Mouse (Mus musculus) erythroblast, embryonic 14.5 days (primary cell): Measurements from ENCODE around the gene Rgs3. TPM values are rescaled to one million over a fixed set of nuclear protein-coding genes. Genes with fewer than 3 reads are reported as not detected.

Experiments
- H3K27me3 ChIP-seq: 2 replicates; pipeline ENCODE4 v1.6.1; 2012; ENCODE audit warnings: inconsistent platforms; ENCODE audit not compliant: control insufficient read depth
- H3K36me3 ChIP-seq: 2 replicates; pipeline ENCODE4 v1.6.1; 2012; ENCODE audit warnings: mild to moderate bottlenecking, inconsistent platforms; ENCODE audit not compliant: control insufficient read depth
- H3K4me1 ChIP-seq: 2 replicates; pipeline ENCODE4 v1.6.1; 2012; ENCODE audit warnings: inconsistent platforms; ENCODE audit not compliant: control insufficient read depth
- H3K4me3 ChIP-seq: replicated peaks from 2 replicates; pipeline ENCODE3; 2012; ENCODE audit warnings: moderate library complexity, mild to moderate bottlenecking, inconsistent platforms
- H3K9me3 ChIP-seq: 2 replicates; pipeline ENCODE4 v1.6.1; 2012; ENCODE audit warnings: low read length, inconsistent platforms, mixed read lengths; ENCODE audit not compliant: control insufficient read depth
- GATA1 ChIP-seq: IDR thresholded peaks from 2 replicates; pipeline ENCODE4 v1.6.1; 2012; ENCODE audit warnings: low read length, inconsistent platforms, mixed read lengths
- TAL1 ChIP-seq: IDR thresholded peaks from 3 replicates; pipeline ENCODE4 v1.6.1; 2012; ENCODE audit warnings: low read length, inconsistent platforms, mixed read lengths
- polyA plus RNA-seq: library from polyadenylated mRNA; stranded (reverse); fragments of >175 nt; gene quantifications from 2 replicates; pipeline ENCODE4 v1.2.3, GENCODE M21; 2012

Gene Rgs3
- polyA plus RNA-seq, 1 experiment = 0.13 TPM

DNA sequence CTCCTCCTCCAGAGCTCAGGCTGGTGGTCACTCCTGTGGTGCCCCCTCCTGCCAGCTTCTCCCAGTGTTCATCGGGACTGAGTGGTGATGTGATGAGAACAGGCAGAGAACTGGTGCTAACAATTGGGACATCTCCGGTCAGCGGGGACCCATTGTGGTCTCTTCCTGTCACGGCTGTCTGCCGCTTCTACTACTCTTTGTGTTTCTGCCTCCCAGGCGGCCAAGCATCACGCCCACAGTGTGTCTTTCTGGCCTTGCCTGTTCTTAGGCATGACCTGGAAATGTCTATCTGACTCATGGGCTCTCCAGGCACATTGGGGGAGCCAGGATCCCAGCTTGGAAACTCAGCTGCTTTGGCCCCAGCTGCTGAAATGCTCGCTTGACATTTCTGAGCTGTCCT, 83.8 kb downstream of the Rgs3 start:
- TF ChIP-seq GATA1 (no peak), TAL1 (no peak)
- Histone ChIP-seq H3K9me3 (no peaks in the 10 kb centered on the region), H3K4me1 (no peaks in the 10 kb centered on the region)

GRCm38 (mm10) chr4:62644031-62644793, 84.6 kb downstream of the Rgs3 start:
- Histone ChIP-seq H3K36me3 (no peaks in the 10 kb centered on the region; the same call in 1 of the 2 replicates), H3K9me3 (no peaks in the 10 kb centered on the region), H3K27me3 (no peaks in the 10 kb centered on the region), H3K4me1 (no peaks in the 10 kb centered on the region), H3K4me3 (no peak overlapping the region)
- TF ChIP-seq TAL1 = no peak
- TF ChIP-seq GATA1 = no peak

More for the DNA sequence above, 83.8 kb downstream of the Rgs3 start:
- no peaks in the 10 kb centered on the region; the same call in 1 of the 2 replicates for H3K36me3 ChIP-seq
- H3K4me3 ChIP-seq = no peak overlapping the region
- H3K27me3 ChIP-seq = no peaks in the 10 kb centered on the region

DNA sequence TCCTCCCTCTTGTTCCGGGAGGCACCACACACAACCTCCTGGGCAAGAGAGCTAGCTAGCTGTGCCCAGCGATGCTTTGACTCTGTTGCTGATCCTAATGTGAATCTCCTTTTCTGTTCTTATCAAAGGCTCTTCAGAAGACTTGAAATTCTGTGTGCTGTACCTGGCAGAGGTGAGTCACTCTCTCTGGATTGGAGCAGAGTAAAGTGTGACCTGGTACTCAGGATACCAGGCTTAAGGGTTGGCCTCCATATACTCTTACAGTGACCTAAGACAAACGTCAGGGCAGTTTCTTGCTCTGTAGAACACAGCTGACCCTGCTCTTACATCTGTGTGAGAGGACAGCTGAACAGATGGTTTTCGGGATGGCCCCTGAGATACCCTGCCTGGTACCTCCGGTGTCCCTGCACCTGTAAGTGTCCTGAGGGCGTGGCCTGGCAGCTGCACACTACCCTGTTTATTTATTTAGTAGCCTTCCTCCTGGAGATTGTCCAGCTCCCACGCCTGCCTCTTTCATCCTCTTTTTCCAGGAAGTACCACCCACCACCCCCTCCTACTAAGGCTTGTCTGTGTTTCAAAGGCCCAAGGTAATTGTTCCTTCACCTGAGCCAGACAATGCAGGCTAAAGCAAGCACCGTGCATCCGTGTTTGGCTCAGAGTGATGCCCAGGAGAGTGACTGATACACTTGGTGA, 87.1 kb downstream of the Rgs3 start:
- Histone ChIP-seq H3K9me3 (no peaks in the 10 kb centered on the region), H3K4me1 (no peaks in the 10 kb centered on the region)

DNA sequence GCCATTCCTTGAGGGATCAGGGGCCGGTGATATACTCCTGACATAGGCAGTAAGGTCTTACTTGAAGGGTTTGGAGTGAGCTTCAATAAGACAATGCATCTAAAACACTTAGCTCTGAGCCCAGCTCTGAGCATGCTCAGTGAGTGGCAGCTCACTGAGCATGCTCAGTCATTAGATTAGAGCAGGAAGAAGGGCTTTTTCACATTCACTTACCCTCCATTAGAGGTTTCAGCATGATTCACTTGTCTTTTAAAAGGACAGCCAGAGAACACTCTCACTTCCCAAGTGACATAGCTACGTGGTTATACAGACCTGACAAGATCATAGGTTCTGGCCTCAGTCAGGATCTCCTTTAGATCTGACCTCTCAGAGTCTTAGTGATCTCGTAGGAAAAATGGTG, 89.2 kb downstream of the Rgs3 start:
- Histone ChIP-seq H3K4me1 (no peaks in the 10 kb centered on the region), H3K36me3 (no peaks in the 10 kb centered on the region; the same call in 1 of the 2 replicates), H3K9me3 (no peaks in the 10 kb centered on the region), H3K27me3 (no peaks in the 10 kb centered on the region), H3K4me3 (no peak overlapping the region)
- no peak for TF ChIP-seq TAL1
- TF ChIP-seq GATA1 = no peak

More for the DNA sequence above, 87.1 kb downstream of the Rgs3 start:
- no peak overlapping the region for H3K4me3 ChIP-seq
- TF ChIP-seq TAL1 (no peak), GATA1 (no peak)
- no peaks in the 10 kb centered on the region for H3K27me3 ChIP-seq
- no peaks in the 10 kb centered on the region; the same call in 1 of the 2 replicates for H3K36me3 ChIP-seq

GRCm38 (mm10) chr4:62649536-62650230, 90.0 kb downstream of the Rgs3 start:
- TF ChIP-seq GATA1 (no peak), TAL1 (no peak)
- H3K9me3 ChIP-seq = no peaks in the 10 kb centered on the region
- no peak overlapping the region for H3K4me3 ChIP-seq
- H3K36me3 ChIP-seq = no peaks in the 10 kb centered on the region; the same call in 1 of the 2 replicates
- H3K27me3 ChIP-seq = no peaks in the 10 kb centered on the region
- H3K4me1 ChIP-seq = no peaks in the 10 kb centered on the region

DNA sequence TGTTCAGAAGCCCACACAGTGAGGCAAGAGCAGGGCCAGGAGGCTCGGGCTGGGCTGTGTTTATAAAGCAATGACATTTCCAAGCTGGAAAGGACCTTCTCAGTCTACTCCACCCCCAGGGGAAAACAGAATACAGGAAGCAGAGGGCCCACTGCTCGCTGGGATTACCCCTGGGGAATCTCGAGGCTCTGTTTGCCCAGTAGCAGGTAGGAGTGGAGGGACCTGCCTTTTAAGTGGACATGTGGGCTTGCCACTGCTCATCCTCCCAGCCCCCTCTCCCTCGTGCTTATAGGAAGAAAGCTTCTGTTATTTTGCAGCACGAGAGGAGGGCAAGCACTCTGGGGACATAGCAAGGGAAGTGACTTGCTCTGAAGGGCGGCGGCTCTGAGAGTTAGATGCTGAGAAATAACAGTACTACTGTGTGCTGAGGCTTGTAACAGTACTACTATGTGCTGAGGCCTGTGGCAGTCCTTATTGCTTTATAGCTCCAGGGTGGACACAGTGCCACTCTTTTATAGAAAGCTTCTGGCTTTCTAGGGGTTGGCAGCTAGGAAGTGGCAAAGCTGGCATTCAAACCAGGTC, 91.6 kb downstream of the Rgs3 start:
- TF ChIP-seq TAL1 (no peak), GATA1 (no peak)
- Histone ChIP-seq H3K4me1 (no peaks in the 10 kb centered on the region), H3K27me3 (no peaks in the 10 kb centered on the region), H3K36me3 (no peaks in the 10 kb centered on the region), H3K4me3 (no peak overlapping the region), H3K9me3 (no peaks in the 10 kb centered on the region)

- H3K4me1 ChIP-seq = no peaks in the 10 kb centered on the region
- TF ChIP-seq TAL1 = no peak
- no peak for TF ChIP-seq GATA1
- peaks cover under 1% of the 10 kb centered on the region; the same call in 1 of the 2 replicates for H3K36me3 ChIP-seq
- H3K4me3 ChIP-seq = no peak overlapping the region
- H3K9me3 ChIP-seq = no peaks in the 10 kb centered on the region
- H3K27me3 ChIP-seq = no peaks in the 10 kb centered on the region
Measured at GRCm38 (mm10) chr4:62652215-62652614, 92.6 kb downstream of the Rgs3 start.

DNA sequence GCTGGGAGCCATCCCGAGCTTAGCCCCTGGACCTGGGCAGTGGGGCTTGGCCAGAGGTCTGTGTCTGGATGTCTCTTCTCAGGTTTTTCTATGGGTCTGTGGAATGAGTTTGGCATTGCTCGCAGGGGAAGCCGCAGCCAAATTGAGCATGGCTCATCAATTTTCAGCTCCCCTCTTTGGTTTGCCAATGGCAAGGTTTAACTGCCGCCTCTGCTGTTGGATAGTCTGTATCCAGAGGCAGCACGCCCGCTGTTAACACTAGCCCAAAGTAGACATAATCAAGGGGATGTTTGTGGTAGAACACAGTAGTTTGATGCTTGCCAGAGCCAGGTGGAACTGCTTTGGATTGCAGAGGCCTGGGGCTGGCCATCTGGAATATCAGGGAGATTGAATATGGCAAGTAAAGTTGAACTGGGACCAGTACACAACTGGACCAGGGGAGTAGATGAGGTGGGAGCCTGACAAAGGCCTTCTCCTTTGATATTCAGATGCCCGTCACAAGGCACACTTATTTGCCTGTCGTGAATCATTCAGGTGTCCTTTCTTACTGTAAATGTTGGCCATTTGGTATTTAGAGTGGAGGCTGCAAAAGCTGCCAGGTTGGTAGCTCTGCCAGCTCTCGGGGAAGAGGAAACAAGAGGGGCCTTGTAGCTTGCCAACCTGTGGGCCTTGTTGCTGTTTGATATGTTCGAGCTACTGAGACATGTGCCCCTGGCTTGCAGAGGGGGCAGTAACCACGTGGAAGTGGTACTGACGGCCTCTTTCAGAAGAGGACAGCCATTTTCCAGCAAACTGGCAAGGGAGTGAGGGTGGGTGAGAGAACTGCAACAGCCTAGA, 93.5 kb downstream of the Rgs3 start:
- H3K9me3 ChIP-seq = no peaks in the 10 kb centered on the region
- TF ChIP-seq GATA1 (no peak), TAL1 (no peak)
- no peaks in the 10 kb centered on the region for H3K27me3 ChIP-seq

More for the DNA sequence above, 93.5 kb downstream of the Rgs3 start:
- Histone ChIP-seq H3K4me1 (no peaks in the 10 kb centered on the region), H3K4me3 (no peak overlapping the region), H3K36me3 (peaks cover 3% of the 10 kb centered on the region; the same call in 1 of the 2 replicates)
